Mouse (Mus musculus) retina, postnatal 1 day (tissue): ENCODE results near the gene Cct8.

ENCODE experiments used
- DNase-seq: peaks from one replicate; pipeline ENCODE4 v3.0.0-alpha.2; 2012

Gene Cct8

DNA sequence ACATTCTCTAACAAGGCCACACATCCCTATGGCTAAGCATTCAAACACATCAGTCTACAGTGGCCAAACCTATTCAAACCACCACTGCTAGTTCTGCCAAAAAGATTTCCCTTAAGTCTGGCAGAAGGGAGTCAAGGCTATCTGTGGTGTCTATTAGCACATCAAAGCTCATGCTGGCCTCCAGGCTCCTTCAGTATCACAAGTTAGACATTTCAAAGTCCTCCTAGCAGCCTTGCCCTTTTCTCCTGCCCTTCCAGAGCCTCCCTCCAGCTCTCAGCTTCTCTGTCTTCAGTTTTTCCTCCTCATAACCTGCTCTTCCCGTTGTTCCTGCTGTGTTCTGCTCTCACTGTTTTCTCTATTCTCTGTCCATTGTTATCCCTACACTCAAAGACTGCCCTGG lies 51.6 kb downstream of the Cct8 start:
- no peak for DNase-seq

DNA sequence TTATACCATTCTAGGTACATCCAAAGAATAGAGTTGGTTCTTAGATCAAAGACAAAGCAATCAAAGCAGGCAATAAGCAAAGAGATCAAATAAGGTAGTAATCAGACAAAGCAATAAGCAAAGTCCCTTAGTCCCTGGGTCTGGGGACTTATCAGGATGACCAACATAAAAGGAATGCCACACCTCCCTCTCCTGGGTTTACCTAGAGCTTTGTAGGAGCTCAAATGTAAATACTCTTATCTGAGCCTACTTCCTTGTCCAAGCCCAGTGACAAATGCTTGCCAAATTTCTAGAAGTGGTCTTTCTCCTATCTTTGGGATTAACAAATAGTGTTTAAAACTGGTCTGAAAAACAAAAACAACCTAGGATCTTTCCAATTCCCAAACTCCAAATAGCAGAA lies 52.4 kb downstream of the Cct8 start:
- no peak for DNase-seq

- DNase-seq, result no peak
Observed at GRCm38 (mm10) chr16:87442291-87442690, 53.4 kb downstream of the Cct8 start.

DNA sequence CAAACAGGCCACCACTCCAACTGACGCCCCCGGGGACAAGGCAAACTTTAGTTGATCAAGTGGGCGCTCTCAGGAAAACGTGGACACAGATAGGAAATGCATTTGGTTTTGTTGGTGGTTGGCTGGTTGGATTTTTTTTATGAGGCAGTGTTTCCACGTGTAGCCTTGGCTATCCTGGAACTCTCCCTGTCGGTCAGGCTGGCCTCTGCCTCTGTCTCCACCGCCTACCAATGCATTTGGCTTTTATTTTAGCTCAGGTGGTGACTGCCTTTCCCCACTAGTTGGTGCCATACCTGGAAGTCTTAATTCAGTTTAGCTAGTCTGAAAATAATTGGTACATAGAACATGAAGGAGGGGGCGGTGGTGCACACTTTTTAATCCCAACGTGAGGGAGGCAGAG lies 54.6 kb downstream of the Cct8 start:
- DNase-seq, result no peak

DNA sequence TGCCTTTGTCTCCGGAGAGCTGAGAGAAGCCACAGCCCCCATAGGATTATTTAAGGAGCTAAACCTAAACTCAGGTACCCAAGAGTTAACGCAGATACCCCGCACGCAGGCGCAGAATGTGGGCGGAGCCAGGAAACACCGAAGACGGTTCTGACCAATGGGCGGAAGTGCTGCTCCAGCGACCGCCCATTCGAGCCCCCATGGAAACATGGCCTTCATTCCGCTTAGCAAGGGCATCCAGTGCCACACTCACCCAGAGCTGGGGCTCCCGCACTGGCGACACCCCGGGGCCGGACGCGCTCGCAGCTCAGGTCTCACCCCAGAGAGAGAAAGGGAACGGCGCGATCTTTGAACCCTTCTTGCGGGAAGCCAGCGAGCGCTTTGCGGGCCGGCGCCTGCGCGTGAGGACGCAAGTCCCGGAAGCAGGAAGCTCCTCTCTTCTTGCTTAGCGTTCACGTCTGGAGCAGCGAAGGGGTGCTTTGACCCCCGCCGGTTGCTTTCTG lies 55.4 kb downstream of the Cct8 start, which contains the start of gene Rwdd2b:
Gene Rwdd2b, minus strand, starts transcription at position 390 of the 503 bp plus-strand sequence.
- DNase-seq, result peak; percentile 96

GRCm38 (mm10) chr16:87438697-87439096 lies 57.0 kb downstream of the Cct8 start:
- DNase-seq, result no peak

GRCm38 (mm10) chr16:87437096-87437495 lies 58.6 kb downstream of the Cct8 start:
- no peak for DNase-seq

DNA sequence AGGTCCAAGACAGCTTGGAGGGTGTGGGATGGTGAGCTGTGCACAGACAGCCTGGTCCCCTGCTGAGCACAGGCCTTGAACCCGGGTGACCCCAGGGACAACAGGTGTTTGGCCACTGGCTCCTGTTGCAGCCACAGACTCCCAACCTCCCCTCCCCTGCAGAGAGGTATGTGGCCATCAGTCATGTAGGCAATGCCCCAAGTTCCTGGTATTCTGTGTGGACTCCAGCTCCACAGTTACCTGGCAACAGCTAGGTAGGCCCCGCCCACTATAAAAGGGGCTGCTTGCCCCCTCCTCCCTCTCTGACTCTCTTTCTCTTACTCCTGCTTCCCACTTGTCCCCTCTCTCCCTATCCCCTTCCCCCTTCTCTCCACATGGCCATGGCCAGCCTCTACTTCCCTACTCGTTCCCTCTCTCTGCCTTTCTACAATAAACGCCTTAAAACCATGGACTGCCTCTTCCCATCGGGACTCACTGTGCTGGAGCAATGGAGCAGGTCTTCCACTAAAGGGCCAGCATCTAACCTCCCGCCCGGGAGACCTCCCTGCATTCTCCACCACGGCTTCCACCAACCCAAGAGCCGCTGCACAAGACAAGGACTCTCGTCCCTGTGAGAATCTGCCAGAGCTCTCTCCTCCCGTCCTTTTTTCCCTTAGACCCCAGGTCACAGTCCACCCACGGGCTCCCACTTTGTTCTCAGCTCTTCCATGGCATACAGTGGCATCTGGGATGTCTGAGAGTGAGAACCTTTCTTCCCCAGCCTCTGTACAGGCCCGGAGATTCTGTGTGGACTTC lies 60.1 kb downstream of the Cct8 start:
- no peak for DNase-seq

GRCm38 (mm10) chr16:87434946-87435345 lies 60.7 kb downstream of the Cct8 start:
- DNase-seq, result no peak

- DNase-seq, result no peak
Observed at GRCm38 (mm10) chr16:87434266-87434665, 61.4 kb downstream of the Cct8 start.
